Mouse (Mus musculus): ENCODE results near the gene Nkapd1. TPM values are rescaled to one million over a fixed set of nuclear protein-coding genes. Genes with fewer than 3 reads are reported as not detected.

Nkapd1 gene
- polyA plus RNA-seq (2014; fragmentation: Illumina TruSeq; extraction: RNeasy Lipid Tissue Mini Kit (QIAGEN cat#74804); ENCODE audit: low replicate concordance) = 92.4 TPM

GRCm38 (mm10) chr9:50616766-50617603, at the start of gene Nkapd1, which contains the start of gene Pih1d2:
TSS of gene Nkapd1 (minus strand) at chr9:50617464.
TSS of gene Pih1d2 (plus strand) at chr9:50617321.

GRCm38 (mm10) chr9:50659392-50660217, 42.3 kb upstream of the Nkapd1 start, which contains the start of gene Dlat:
TSS of gene Dlat (minus strand) at chr9:50659780.

DNA sequence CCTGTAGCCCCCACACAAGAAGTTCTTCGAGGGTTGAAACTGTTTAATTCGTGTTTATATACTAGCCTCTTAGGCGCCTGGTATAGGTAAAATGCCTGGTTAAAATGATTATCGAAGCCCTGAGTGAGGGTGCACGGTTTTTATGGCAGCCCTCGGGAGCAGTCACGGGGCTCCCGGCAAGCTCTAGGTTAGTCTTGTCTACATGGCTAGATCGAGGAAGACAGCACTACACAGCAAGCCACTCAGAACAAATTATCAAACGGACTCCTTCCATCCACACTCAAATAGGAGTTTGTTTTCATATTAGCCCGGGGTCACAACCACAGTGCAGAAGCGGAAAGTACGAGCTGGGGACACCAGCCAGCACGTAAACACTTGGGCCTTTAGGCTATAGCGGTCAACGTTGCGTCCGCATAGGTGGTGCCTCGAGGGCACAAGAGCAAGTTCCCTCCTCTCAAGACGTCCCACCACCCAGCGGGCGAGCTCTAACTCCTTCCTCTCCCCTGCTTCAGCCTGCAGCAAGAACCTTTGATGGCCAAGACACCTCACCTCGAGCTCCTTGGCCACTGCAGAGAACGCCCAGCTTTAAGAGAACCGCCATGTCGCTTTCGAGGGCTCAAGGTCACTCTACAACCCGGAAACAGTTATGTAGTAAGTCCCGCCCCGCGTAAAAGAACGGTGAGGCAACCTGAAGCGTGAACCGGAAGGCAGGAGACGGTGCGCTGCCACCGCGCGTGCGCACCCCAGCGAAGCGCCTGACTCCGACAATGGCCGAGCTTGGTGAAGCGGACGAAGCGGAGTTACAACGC, 13.9 kb downstream of the Nkapd1 start, which contains the start of the genes Sdhd and Timm8b:
Gene Sdhd, minus strand, starts transcription at position 624 of the 809 bp plus-strand sequence.
Gene Timm8b, plus strand, starts transcription at position 722 of the 809 bp plus-strand sequence.

DNA sequence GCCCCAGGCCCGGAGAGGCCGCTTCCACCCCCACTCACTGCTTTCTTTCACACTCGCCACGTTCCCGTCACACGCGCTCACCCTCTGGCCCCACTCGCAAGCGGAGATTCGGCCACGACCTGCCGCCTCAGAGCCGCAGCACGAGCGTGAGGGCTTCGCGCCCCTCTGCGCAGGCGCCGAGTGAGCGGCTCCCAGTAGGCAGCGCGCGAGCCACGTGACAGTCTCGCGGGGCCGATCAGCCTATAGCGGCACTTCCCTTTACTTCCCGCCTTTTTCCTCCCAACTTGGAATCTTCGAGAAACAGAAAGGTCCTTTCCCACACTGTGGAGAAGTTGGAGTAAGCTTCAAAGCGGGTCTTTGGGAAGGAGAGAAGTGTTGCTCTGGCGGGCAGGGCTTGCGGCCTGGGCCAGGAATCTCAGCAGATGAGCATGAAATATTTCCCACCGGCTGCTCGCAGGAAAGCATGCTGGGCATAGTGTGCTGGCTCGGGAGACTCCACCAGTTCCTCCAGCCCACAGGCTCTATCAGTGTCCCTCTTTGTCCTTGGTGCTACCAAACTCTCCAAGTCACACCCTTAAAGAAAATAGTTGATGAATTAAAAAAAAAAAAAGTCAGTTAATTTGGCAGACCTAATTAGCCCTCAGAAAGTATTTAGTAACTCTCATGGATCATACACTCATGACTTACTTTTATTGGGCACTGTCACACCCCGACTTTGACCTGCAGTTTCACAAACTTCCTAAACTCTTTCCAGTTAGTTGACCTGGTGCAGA, 55.9 kb downstream of the Nkapd1 start, which contains the start of gene Tex12:
Gene Tex12, minus strand, starts transcription at position 181 of the 773 bp plus-strand sequence.

Other genes starting within 250 kb of the Nkapd1 start
- gene Plet1, start 122.9 kb downstream of the Nkapd1 start, polyA plus RNA-seq (2014; fragmentation: Illumina TruSeq; extraction: RNeasy Lipid Tissue Mini Kit (QIAGEN cat#74804); ENCODE audit: low replicate concordance) = 1.9 TPM
- gene Pts, start 88.7 kb downstream of the Nkapd1 start, polyA plus RNA-seq (2014; fragmentation: Illumina TruSeq; extraction: RNeasy Lipid Tissue Mini Kit (QIAGEN cat#74804); ENCODE audit: low replicate concordance) = 151 TPM
- gene Il18, start 62.6 kb downstream of the Nkapd1 start, polyA plus RNA-seq (2014; fragmentation: Illumina TruSeq; extraction: RNeasy Lipid Tissue Mini Kit (QIAGEN cat#74804); ENCODE audit: low replicate concordance) = 1,608 TPM
- gene Bco2, start 62.3 kb downstream of the Nkapd1 start, polyA plus RNA-seq (2014; fragmentation: Illumina TruSeq; extraction: RNeasy Lipid Tissue Mini Kit (QIAGEN cat#74804); ENCODE audit: low replicate concordance) = 142 TPM
- 17.0 TPM for gene Tex12, start 56.1 kb downstream of the Nkapd1 start, polyA plus RNA-seq (2014; fragmentation: Illumina TruSeq; extraction: RNeasy Lipid Tissue Mini Kit (QIAGEN cat#74804); ENCODE audit: low replicate concordance)
- gene Sdhd, start 13.7 kb downstream of the Nkapd1 start, polyA plus RNA-seq (2014; fragmentation: Illumina TruSeq; extraction: RNeasy Lipid Tissue Mini Kit (QIAGEN cat#74804); ENCODE audit: low replicate concordance) = 577 TPM
- gene Timm8b, start 13.6 kb downstream of the Nkapd1 start, polyA plus RNA-seq (2014; fragmentation: Illumina TruSeq; extraction: RNeasy Lipid Tissue Mini Kit (QIAGEN cat#74804); ENCODE audit: low replicate concordance) = 92.0 TPM
- gene Pih1d2, start 143 bp downstream of the Nkapd1 start, polyA plus RNA-seq (2014; fragmentation: Illumina TruSeq; extraction: RNeasy Lipid Tissue Mini Kit (QIAGEN cat#74804); ENCODE audit: low replicate concordance) = 1.4 TPM
- 120 TPM for gene Dlat, start 42.3 kb upstream of the Nkapd1 start, polyA plus RNA-seq (2014; fragmentation: Illumina TruSeq; extraction: RNeasy Lipid Tissue Mini Kit (QIAGEN cat#74804); ENCODE audit: low replicate concordance)
- gene Dixdc1, start 122.1 kb upstream of the Nkapd1 start, polyA plus RNA-seq (2014; fragmentation: Illumina TruSeq; extraction: RNeasy Lipid Tissue Mini Kit (QIAGEN cat#74804); ENCODE audit: low replicate concordance) = 2.3 TPM
- 78.6 TPM for gene 2310030G06Rik, start 129.1 kb upstream of the Nkapd1 start, polyA plus RNA-seq (2014; fragmentation: Illumina TruSeq; extraction: RNeasy Lipid Tissue Mini Kit (QIAGEN cat#74804); ENCODE audit: low replicate concordance)
- gene Cryab, start 133.9 kb upstream of the Nkapd1 start, polyA plus RNA-seq (2014; fragmentation: Illumina TruSeq; extraction: RNeasy Lipid Tissue Mini Kit (QIAGEN cat#74804); ENCODE audit: low replicate concordance) = 1.9 TPM
- not detected for gene Hspb2, start 134.9 kb upstream of the Nkapd1 start, polyA plus RNA-seq (2014; fragmentation: Illumina TruSeq; extraction: RNeasy Lipid Tissue Mini Kit (QIAGEN cat#74804); ENCODE audit: low replicate concordance)
- 5.8 TPM for gene Fdxacb1, start 150.8 kb upstream of the Nkapd1 start, polyA plus RNA-seq (2014; fragmentation: Illumina TruSeq; extraction: RNeasy Lipid Tissue Mini Kit (QIAGEN cat#74804); ENCODE audit: low replicate concordance)
- gene Alg9, start 157.6 kb upstream of the Nkapd1 start, polyA plus RNA-seq (2014; fragmentation: Illumina TruSeq; extraction: RNeasy Lipid Tissue Mini Kit (QIAGEN cat#74804); ENCODE audit: low replicate concordance) = 6.5 TPM
- 77.2 TPM for gene 1110032A03Rik, start 158.1 kb upstream of the Nkapd1 start, polyA plus RNA-seq (2014; fragmentation: Illumina TruSeq; extraction: RNeasy Lipid Tissue Mini Kit (QIAGEN cat#74804); ENCODE audit: low replicate concordance)
- gene Ppp2r1b, start 227.8 kb upstream of the Nkapd1 start, polyA plus RNA-seq (2014; fragmentation: Illumina TruSeq; extraction: RNeasy Lipid Tissue Mini Kit (QIAGEN cat#74804); ENCODE audit: low replicate concordance) = 11.5 TPM

Measured in small intestine, adult 10 weeks (tissue).